Comparison of ENCODE assay signal across 8 mouse cellular contexts in the genomic region with DNA sequence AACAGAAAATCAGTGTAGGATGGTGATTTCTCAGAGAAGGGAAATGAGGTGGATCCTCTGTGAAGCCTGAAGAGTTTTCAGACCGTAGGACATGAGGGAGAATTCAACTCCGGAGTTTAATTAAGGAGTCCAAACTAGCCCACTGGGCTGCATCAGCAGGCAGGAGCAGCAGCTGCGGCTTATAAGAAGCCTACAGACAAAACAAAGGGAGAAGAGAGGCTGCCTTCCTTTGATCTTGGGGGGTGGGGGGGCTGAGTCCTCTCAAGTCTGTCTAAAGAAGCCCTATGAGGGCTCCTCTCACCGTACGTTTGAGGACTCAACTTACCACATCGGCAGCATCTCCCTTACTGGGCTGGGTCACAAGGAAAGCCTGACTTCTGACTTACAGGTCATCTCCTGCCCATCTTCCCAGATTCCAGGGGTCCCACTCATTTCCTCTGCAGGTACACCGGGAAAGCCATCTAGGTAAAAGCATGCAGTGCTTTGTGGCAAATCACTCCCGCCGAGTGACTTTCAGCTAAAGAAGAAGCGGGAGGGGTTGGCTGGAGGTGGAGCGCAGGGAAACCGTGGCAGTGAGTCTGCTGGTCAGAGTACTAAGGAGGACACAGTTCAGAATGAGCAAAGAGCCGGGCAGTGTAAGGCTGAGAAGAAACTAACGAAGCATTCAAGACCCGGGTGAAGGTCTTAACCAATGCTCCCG. TPM values are rescaled to one million over a fixed set of nuclear protein-coding genes. Genes with fewer than 3 reads are reported as not detected.
DNase-seq lines count a peak whose midpoint lies in the region; ATAC-seq lines count a peak whose summit lies in the region.

No protein-coding gene starts in this region.

- H3K36me3 ChIP-seq in heart, embryonic 12.5 days = no peaks in the 10 kb centered on the region
- no peaks in the 10 kb centered on the region for H3K36me3 ChIP-seq in embryonic facial prominence, embryonic 15.5 days
- no peaks in the 10 kb centered on the region for H3K36me3 ChIP-seq in neural tube, embryonic 11.5 days (ENCODE audit: control insufficient read depth, insufficient read depth, low read length)

- intact Hi-C loops in heart, postnatal 14 days (cut with DNase I) = no loop called here

- H3K27me3 ChIP-seq in heart, embryonic 12.5 days (replicated peaks) = no peaks in the 10 kb centered on the region
- no peaks in the 10 kb centered on the region for H3K27me3 ChIP-seq in embryonic facial prominence, embryonic 15.5 days
- H3K27me3 ChIP-seq in neural tube, embryonic 11.5 days (ENCODE audit: control insufficient read depth, insufficient read depth, low read length) = no peaks in the 10 kb centered on the region

- H3K27ac ChIP-seq in heart, embryonic 12.5 days (ENCODE audit: poor library complexity, severe bottlenecking) = no peak overlapping the region
- H3K27ac ChIP-seq in embryonic facial prominence, embryonic 15.5 days (replicated peaks) = no peak overlapping the region
- H3K27ac ChIP-seq in neural tube, embryonic 11.5 days (ENCODE audit: low read depth, low read length) = no peak overlapping the region

- H3K4me3 ChIP-seq in heart, embryonic 12.5 days = peak overlapping the region; percentile 11; the same call in 1 of the 2 replicates
- H3K4me3 ChIP-seq in embryonic facial prominence, embryonic 15.5 days (replicated peaks) = no peak overlapping the region
- H3K4me3 ChIP-seq in neural tube, embryonic 11.5 days (ENCODE audit: low read depth, low read length) = no peak overlapping the region

- no peaks in the 10 kb centered on the region for H3K9me3 ChIP-seq in heart, embryonic 12.5 days (replicated peaks)
- H3K9me3 ChIP-seq in embryonic facial prominence, embryonic 15.5 days (replicated peaks) = no peaks in the 10 kb centered on the region
- H3K9me3 ChIP-seq in neural tube, embryonic 11.5 days (ENCODE audit: control insufficient read depth, low read length) = no peaks in the 10 kb centered on the region

- no peak for ATAC-seq in heart, embryonic 12.5 days (ENCODE audit: insufficient number of reproducible peaks, low FRiP score)
- ATAC-seq in embryonic facial prominence, embryonic 15.5 days (ENCODE audit: insufficient number of reproducible peaks, low FRiP score, low TSS enrichment, low read depth) = no peak
- no peak for ATAC-seq in neural tube, embryonic 11.5 days (ENCODE audit: insufficient read depth, low FRiP score, low TSS enrichment)

- H3K4me1 ChIP-seq in heart, embryonic 12.5 days (replicated peaks) = peaks cover 34% of the 10 kb centered on the region
- peaks cover 33% of the 10 kb centered on the region for H3K4me1 ChIP-seq in embryonic facial prominence, embryonic 15.5 days
- H3K4me1 ChIP-seq in neural tube, embryonic 11.5 days (ENCODE audit: control insufficient read depth, insufficient read depth, low read length) = peaks cover 16% of the 10 kb centered on the region

- 16% methylated on average over 16 of the region's 16 CpGs for WGBS in heart, embryonic 12.5 days
- 13% methylated on average over 16 of the region's 16 CpGs for WGBS in embryonic facial prominence, embryonic 15.5 days
- 4% methylated on average over 16 of the region's 16 CpGs for whole genome bisulfite sequencing in neural tube, embryonic 11.5 days

- H3K4me2 ChIP-seq in heart, embryonic 12.5 days = peak overlapping the region; percentile 62
- H3K4me2 ChIP-seq in embryonic facial prominence, embryonic 15.5 days (replicated peaks) = peak overlapping the region; percentile 24; the same call in 1 of the 2 replicates
- H3K4me2 ChIP-seq in neural tube, embryonic 11.5 days (ENCODE audit: low read depth) = peak overlapping the region; percentile 32

- 0 out of 2 replicates have a peak overlapping the region, but pooled peaks have one; percentile 8 for H3K9ac ChIP-seq in heart, embryonic 12.5 days
- no peak overlapping the region for H3K9ac ChIP-seq in embryonic facial prominence, embryonic 15.5 days
- H3K9ac ChIP-seq in neural tube, embryonic 11.5 days (ENCODE audit: low read length) = 0 out of 2 replicates have a peak overlapping the region, but pooled peaks have one; percentile 5

- DNase-seq in heart, postnatal 14 days = no peak
- peak; percentile 44 for DNase-seq in kidney, adult 9 months
- DNase-seq in neural tube, embryonic 11.5 days (ENCODE audit: low spot score) = peak; percentile 23
- DNase-seq in cerebellum, adult 18-20 months = no peak
- DNase-seq in adrenal gland, adult 18-20 months (ENCODE audit: low spot score in 2 of 2) = no peak
- DNase-seq in spleen, adult 12 weeks (ENCODE audit: low spot score) = no peak

RNA-seq across cellular contexts. Expression of gene Hs2st1, which starts 13.2 kb away (rescaled TPM):
- polyA plus RNA-seq in heart, embryonic 12.5 days (2016; fragmentation: Nextera tagmentation; extraction: Ambion mirVana) = 11.6 and 11.7 TPM in 2 replicates
- 10 to 100 TPM; 11.9 to 12.6 TPM for total RNA-seq in heart, postnatal 14 days (2021)
- polyA plus RNA-seq in embryonic facial prominence, embryonic 15.5 days (2015; fragmentation: Nextera tagmentation; extraction: Ambion mirVana) = 15.2 and 15.3 TPM in 2 replicates
- 17.0 and 18.1 TPM in 2 replicates for polyA plus RNA-seq in neural tube, embryonic 11.5 days (2014; fragmentation: Nextera tagmentation; extraction: Ambion mirVana)
- total RNA-seq in adrenal gland, adult 18-20 months (2021) = 10 to 100 TPM; 13.9 to 14.7 TPM

RNA-seq across cellular contexts. Expression of gene Selenof, which starts 13.3 kb away (rescaled TPM):
- 405 and 413 TPM in 2 replicates for polyA plus RNA-seq in heart, embryonic 12.5 days (2016; fragmentation: Nextera tagmentation; extraction: Ambion mirVana)
- total RNA-seq in heart, postnatal 14 days (2021) = 100 to 1,000 TPM; 169 to 176 TPM
- polyA plus RNA-seq in embryonic facial prominence, embryonic 15.5 days (2015; fragmentation: Nextera tagmentation; extraction: Ambion mirVana) = 642 and 651 TPM in 2 replicates
- 397 and 409 TPM in 2 replicates for polyA plus RNA-seq in neural tube, embryonic 11.5 days (2014; fragmentation: Nextera tagmentation; extraction: Ambion mirVana)
- 100 to 1,000 TPM; 324 to 336 TPM for total RNA-seq in adrenal gland, adult 18-20 months (2021)

Comparison
In these comparisons a context has a peak if more than half of its experiments do, and no peak if none do; other contexts are left out.
1. DNase-seq: peak in kidney, adult 9 months (single experiment) and neural tube, embryonic 11.5 days (single experiment); none in heart, postnatal 14 days (0 of 2), cerebellum, adult 18-20 months (0 of 2), adrenal gland, adult 18-20 months (0 of 2) and spleen, adult 12 weeks (single experiment).
2. Peak in every context shown above with its lines, with median percentiles within 50 percentile points of each other: H3K4me2 ChIP-seq.